Mouse (Mus musculus): ENCODE measurements around the gene Itln1. TPM values are rescaled to one million over a fixed set of nuclear protein-coding genes. Genes with fewer than 3 reads are reported as not detected.

Gene Itln1
- polyA plus RNA-seq, 1 experiment: not detected

DNA sequence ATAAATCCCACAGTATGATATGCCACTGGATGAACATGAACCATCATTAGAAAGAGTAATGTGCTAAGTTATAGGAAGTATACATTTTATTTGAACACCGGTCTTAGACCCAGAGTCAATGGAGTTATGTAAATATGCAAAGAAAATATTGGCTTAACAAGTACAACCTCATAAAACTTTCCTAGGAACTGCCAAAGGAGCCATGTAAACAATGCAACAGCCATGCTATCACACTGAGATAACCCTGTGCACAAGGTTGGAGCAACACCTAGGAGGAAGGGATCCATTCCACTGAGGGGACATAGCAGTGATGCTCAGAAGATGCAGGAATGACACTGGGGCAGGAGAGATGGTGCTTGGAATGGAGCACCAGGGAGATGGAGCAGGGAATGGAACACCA lies 21.3 kb downstream of the Itln1 start:
- no peak overlapping the region for H3K4me2 ChIP-seq (ENCODE audit: low read depth)
- H3K79me2 ChIP-seq (ENCODE audit: control insufficient read depth, insufficient read depth): no peaks in the 10 kb centered on the region
- H3K4me3 ChIP-seq: no peak overlapping the region
- no peak overlapping the region for H3ac ChIP-seq (ENCODE audit: control insufficient read depth, insufficient read length)
- no peaks in the 10 kb centered on the region for H3K36me3 ChIP-seq (ENCODE audit: control insufficient read depth, insufficient read depth)
- no peak for TF ChIP-seq POLR2AphosphoS2 (IDR thresholded peaks at IDR 0.05; ENCODE audit: insufficient read length, low read depth)
- TF ChIP-seq MYOD1 (IDR thresholded peaks at IDR 0.05; ENCODE audit: control insufficient read depth in 1 of 3, insufficient read length in 2 of 3, low read depth in 2 of 3): no peak
- TF ChIP-seq TCF12 (IDR thresholded peaks at IDR 0.05; ENCODE audit: insufficient read depth, poor library complexity, severe bottlenecking): no peak
- TF ChIP-seq MAX (IDR thresholded peaks at IDR 0.05; ENCODE audit: low read depth): no peak
- TF ChIP-seq REST (IDR thresholded peaks at IDR 0.05; ENCODE audit: insufficient read depth, insufficient read length): no peak
- no peak for TF ChIP-seq MYOG (IDR thresholded peaks at IDR 0.05; ENCODE audit: control insufficient read depth in 1 of 3, insufficient read depth in 1 of 3, insufficient read length in 2 of 3, low read depth in 2 of 3)
- TF ChIP-seq E2F4 (IDR thresholded peaks at IDR 0.05; ENCODE audit: insufficient read depth): no peak
- TF ChIP-seq TCF3 (IDR thresholded peaks at IDR 0.05; ENCODE audit: insufficient read length, low read depth): no peak
- no peak for TF ChIP-seq USF1 (IDR thresholded peaks at IDR 0.05; ENCODE audit: low read depth)
- no peak for TF ChIP-seq CEBPB (IDR thresholded peaks at IDR 0.05; ENCODE audit: insufficient read depth, poor library complexity, severe bottlenecking)
- TF ChIP-seq SRF (IDR thresholded peaks at IDR 0.05; ENCODE audit: control insufficient read depth, insufficient read length, low read depth): no peak
- no peak for TF ChIP-seq POLR2A (IDR thresholded peaks at IDR 0.05; ENCODE audit: insufficient read length, low read depth)
- no peaks in the 10 kb centered on the region for H3K27me3 ChIP-seq (ENCODE audit: control insufficient read depth, insufficient read depth, insufficient read length)

- no peak for TF ChIP-seq POLR2A (IDR thresholded peaks at IDR 0.05; ENCODE audit: insufficient read length, low read depth)
- TF ChIP-seq POLR2AphosphoS2 (IDR thresholded peaks at IDR 0.05; ENCODE audit: insufficient read length, low read depth): no peak
- no peak for TF ChIP-seq MAX (IDR thresholded peaks at IDR 0.05; ENCODE audit: low read depth)
- no peak for TF ChIP-seq CEBPB (IDR thresholded peaks at IDR 0.05; ENCODE audit: insufficient read depth, poor library complexity, severe bottlenecking)
These were observed 21.9 kb downstream of the Itln1 start for GRCm38 (mm10) chr1:171513234-171513633.

GRCm38 (mm10) chr1:171504586-171504985 lies 30.5 kb downstream of the Itln1 start:
- peak overlapping the region; percentile 66 for H3K4me3 ChIP-seq
- H3K4me2 ChIP-seq (ENCODE audit: low read depth): peak overlapping the region; percentile 77

More at GRCm38 (mm10) chr1:171513234-171513633, 21.9 kb downstream of the Itln1 start:
- H3K4me2 ChIP-seq (ENCODE audit: low read depth): no peak overlapping the region
- no peaks in the 10 kb centered on the region for H3K36me3 ChIP-seq (ENCODE audit: control insufficient read depth, insufficient read depth)
- no peaks in the 10 kb centered on the region for H3K27me3 ChIP-seq (ENCODE audit: control insufficient read depth, insufficient read depth, insufficient read length)
- no peaks in the 10 kb centered on the region for H3K79me2 ChIP-seq (ENCODE audit: control insufficient read depth, insufficient read depth)
- H3ac ChIP-seq (ENCODE audit: control insufficient read depth, insufficient read length): no peak overlapping the region
- H3K4me3 ChIP-seq: no peak overlapping the region

DNA sequence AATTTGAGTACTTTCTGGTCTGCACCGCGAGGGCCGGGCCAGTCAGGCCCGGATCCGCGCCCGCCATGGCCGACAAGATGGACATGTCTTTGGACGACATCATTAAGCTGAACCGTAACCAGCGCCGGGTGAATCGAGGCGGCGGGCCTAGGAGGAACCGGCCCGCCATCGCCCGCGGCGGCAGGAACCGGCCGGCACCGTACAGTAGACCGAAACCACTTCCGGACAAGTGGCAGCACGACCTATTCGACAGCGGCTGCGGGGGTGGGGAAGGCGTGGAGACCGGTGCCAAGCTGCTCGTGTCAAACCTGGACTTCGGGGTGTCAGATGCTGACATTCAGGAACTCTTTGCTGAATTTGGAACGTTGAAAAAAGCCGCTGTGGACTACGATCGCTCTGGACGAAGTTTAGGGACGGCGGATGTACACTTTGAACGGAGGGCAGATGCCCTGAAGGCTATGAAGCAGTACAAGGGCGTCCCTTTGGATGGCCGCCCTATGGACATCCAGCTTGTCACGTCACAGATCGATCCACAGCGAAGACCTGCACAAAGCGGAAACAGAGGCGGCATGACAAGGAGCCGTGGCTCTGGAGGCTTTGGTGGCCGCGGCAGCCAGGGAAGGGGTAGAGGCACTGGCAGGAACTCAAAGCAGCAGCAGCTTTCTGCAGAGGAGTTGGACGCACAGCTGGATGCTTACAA lies 31.4 kb downstream of the Itln1 start:
- Histone ChIP-seq H3K4me2 (ENCODE audit: low read depth) (peak overlapping the region; percentile 77), H3K4me3 (peak overlapping the region; percentile 66), H3K27me3 (ENCODE audit: control insufficient read depth, insufficient read depth, insufficient read length) (no peaks in the 10 kb centered on the region), H3K36me3 (ENCODE audit: control insufficient read depth, insufficient read depth) (no peaks in the 10 kb centered on the region), H3K79me2 (ENCODE audit: control insufficient read depth, insufficient read depth) (peaks cover 3% of the 10 kb centered on the region), H3ac (ENCODE audit: control insufficient read depth, insufficient read length) (peak overlapping the region; percentile 17)
- TF ChIP-seq MYOD1 (IDR thresholded peaks at IDR 0.05; ENCODE audit: control insufficient read depth in 1 of 3, insufficient read length in 2 of 3, low read depth in 2 of 3) (peak in 1 of 3 experiments; percentile 74), POLR2AphosphoS2 (IDR thresholded peaks at IDR 0.05; ENCODE audit: insufficient read length, low read depth) (no peak), POLR2A (IDR thresholded peaks at IDR 0.05; ENCODE audit: insufficient read length, low read depth) (peak; percentile 44), MYOG (IDR thresholded peaks at IDR 0.05; ENCODE audit: control insufficient read depth in 1 of 3, insufficient read depth in 1 of 3, insufficient read length in 2 of 3, low read depth in 2 of 3) (peak in 1 of 3 experiments; percentile 75)

More at GRCm38 (mm10) chr1:171504586-171504985, 30.5 kb downstream of the Itln1 start:
- no peak overlapping the region for H3ac ChIP-seq (ENCODE audit: control insufficient read depth, insufficient read length)
- no peaks in the 10 kb centered on the region for H3K27me3 ChIP-seq (ENCODE audit: control insufficient read depth, insufficient read depth, insufficient read length)
- H3K36me3 ChIP-seq (ENCODE audit: control insufficient read depth, insufficient read depth): no peaks in the 10 kb centered on the region
- TF ChIP-seq MYOD1 (IDR thresholded peaks at IDR 0.05; ENCODE audit: control insufficient read depth in 1 of 3, insufficient read length in 2 of 3, low read depth in 2 of 3) (no peak), USF1 (IDR thresholded peaks at IDR 0.05; ENCODE audit: low read depth) (no peak), POLR2A (IDR thresholded peaks at IDR 0.05; ENCODE audit: insufficient read length, low read depth) (no peak), REST (IDR thresholded peaks at IDR 0.05; ENCODE audit: insufficient read depth, insufficient read length) (no peak), SRF (IDR thresholded peaks at IDR 0.05; ENCODE audit: control insufficient read depth, insufficient read length, low read depth) (no peak), POLR2AphosphoS2 (IDR thresholded peaks at IDR 0.05; ENCODE audit: insufficient read length, low read depth) (no peak), TCF3 (IDR thresholded peaks at IDR 0.05; ENCODE audit: insufficient read length, low read depth) (no peak), CEBPB (IDR thresholded peaks at IDR 0.05; ENCODE audit: insufficient read depth, poor library complexity, severe bottlenecking) (no peak), MYOG (IDR thresholded peaks at IDR 0.05; ENCODE audit: control insufficient read depth in 1 of 3, insufficient read depth in 1 of 3, insufficient read length in 2 of 3, low read depth in 2 of 3) (no peak), TCF12 (IDR thresholded peaks at IDR 0.05; ENCODE audit: insufficient read depth, poor library complexity, severe bottlenecking) (no peak), E2F4 (IDR thresholded peaks at IDR 0.05; ENCODE audit: insufficient read depth) (no peak), MAX (IDR thresholded peaks at IDR 0.05; ENCODE audit: low read depth) (no peak)
- H3K79me2 ChIP-seq (ENCODE audit: control insufficient read depth, insufficient read depth): peaks cover 3% of the 10 kb centered on the region

- H3K36me3 ChIP-seq (ENCODE audit: control insufficient read depth, insufficient read depth): no peaks in the 10 kb centered on the region
- H3K27me3 ChIP-seq (ENCODE audit: control insufficient read depth, insufficient read depth, insufficient read length): no peaks in the 10 kb centered on the region
- H3K4me3 ChIP-seq: peak within 1 kb of the TSS; percentile 66
- peak within 1 kb of the TSS; percentile 17 for H3ac ChIP-seq (ENCODE audit: control insufficient read depth, insufficient read length)
- peak within 1 kb of the TSS; percentile 77 for H3K4me2 ChIP-seq (ENCODE audit: low read depth)
- TF ChIP-seq TCF3 (IDR thresholded peaks at IDR 0.05; ENCODE audit: insufficient read length, low read depth) (no peak), SRF (IDR thresholded peaks at IDR 0.05; ENCODE audit: control insufficient read depth, insufficient read length, low read depth) (peak; percentile 21), MYOG (IDR thresholded peaks at IDR 0.05; ENCODE audit: control insufficient read depth in 1 of 3, insufficient read depth in 1 of 3, insufficient read length in 2 of 3, low read depth in 2 of 3) (peak in 1 of 3 experiments; percentile 40), REST (IDR thresholded peaks at IDR 0.05; ENCODE audit: insufficient read depth, insufficient read length) (no peak), MYOD1 (IDR thresholded peaks at IDR 0.05; ENCODE audit: control insufficient read depth in 1 of 3, insufficient read length in 2 of 3, low read depth in 2 of 3) (no peak), USF1 (IDR thresholded peaks at IDR 0.05; ENCODE audit: low read depth) (peak; percentile 25), POLR2AphosphoS2 (IDR thresholded peaks at IDR 0.05; ENCODE audit: insufficient read length, low read depth) (no peak), CEBPB (IDR thresholded peaks at IDR 0.05; ENCODE audit: insufficient read depth, poor library complexity, severe bottlenecking) (no peak), E2F4 (IDR thresholded peaks at IDR 0.05; ENCODE audit: insufficient read depth) (no peak), POLR2A (IDR thresholded peaks at IDR 0.05; ENCODE audit: insufficient read length, low read depth) (no peak), TCF12 (IDR thresholded peaks at IDR 0.05; ENCODE audit: insufficient read depth, poor library complexity, severe bottlenecking) (no peak), MAX (IDR thresholded peaks at IDR 0.05; ENCODE audit: low read depth) (no peak)
- peaks cover 3% of the 10 kb centered on the region for H3K79me2 ChIP-seq (ENCODE audit: control insufficient read depth, insufficient read depth)
These were observed 31.9 kb downstream of the Itln1 start, which contains the start of gene Alyref2 for GRCm38 (mm10) chr1:171503250-171503591. Gene Alyref2, plus strand, starts transcription at chr1:171503478.

Data from myocyte (in vitro differentiated cells).